Mouse (Mus musculus) layer of hippocampus, adult 9-10 months (tissue): ENCODE measurements at regions not wholly inside any gene's neighbourhood (a gene's known extent, or its start where the extent isn't known, plus 50 kb on each side); places are given as distances from the start of the nearest gene placed in this dataset.
"Not testable (repeated sequence)": the region's sequence is repeated elsewhere in the genome, so short reads cannot be mapped to it uniquely, and the experiment has no call there.

ENCODE experiments used
- DNase-seq: peaks from one replicate; pipeline ENCODE4 v3.0.0; 2022; ENCODE audit warnings: low spot score

DNA sequence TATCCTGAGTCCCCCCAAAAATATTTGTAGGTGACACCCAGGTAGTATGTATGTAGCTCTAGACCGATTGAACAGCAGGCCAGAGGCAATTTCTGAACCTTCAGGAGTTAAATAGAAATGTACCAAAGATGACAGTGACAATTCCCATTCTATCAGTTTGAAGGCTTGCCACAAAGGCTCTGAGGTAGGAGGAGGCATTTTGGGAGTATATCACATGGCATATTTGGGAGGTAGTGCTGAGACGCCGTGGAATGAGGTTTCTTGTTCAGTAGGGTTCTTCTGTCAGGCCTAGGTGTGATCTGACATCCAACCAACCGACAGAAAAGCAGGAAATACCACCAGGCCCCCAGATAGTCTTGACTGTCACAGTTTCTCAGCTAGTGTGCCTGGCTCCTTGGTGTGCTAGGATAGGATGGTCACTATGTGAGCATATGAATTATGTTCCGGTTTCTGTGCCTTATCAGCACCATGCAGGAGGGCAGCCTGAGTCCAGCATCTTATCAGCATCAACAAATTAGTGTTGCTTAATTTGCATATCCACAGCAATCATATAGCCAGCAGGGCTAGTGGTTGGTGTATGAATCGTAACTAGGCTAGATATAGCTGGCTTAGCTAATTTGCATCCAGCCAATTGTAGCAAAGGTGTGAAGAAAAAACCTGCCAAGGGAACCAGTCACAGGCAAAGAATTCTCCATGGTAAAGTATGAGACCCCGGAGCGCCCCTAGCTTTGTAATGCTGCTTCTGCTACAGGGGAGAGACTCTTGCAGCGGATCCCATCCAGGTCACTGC is 136.3 kb upstream of the Bcor start:
- no peak for DNase-seq

DNA sequence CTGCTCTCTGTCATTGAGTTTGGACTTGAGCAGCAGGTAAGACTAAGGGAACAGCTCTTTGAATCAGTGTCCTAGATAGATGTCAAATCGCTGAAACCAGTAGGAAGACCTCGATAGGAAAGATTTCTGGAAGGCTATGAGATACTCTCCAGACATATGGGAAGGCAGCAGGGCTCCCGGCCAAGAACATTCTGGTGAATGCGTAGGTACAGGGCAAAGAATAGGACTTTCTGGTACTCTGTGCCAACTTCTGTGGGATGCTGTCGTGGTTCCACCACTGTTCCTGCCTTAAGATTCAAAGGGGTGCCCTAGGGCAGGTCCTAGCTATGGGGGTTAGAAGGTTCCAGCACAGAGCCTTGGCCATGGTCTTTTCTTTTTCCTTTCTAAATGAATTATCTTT is 138.5 kb upstream of the Bcor start:
- no peak for DNase-seq

- no peak for DNase-seq
These were observed 139.1 kb upstream of the Bcor start for GRCm38 (mm10) chrX:12299236-12299635.

- DNase-seq = no peak
These were observed 144.5 kb upstream of the Bcor start for GRCm38 (mm10) chrX:12304678-12305077.

GRCm38 (mm10) chrX:12306940-12307339 is 146.8 kb upstream of the Bcor start:
- no peak for DNase-seq

- no peak for DNase-seq
These were observed 152.4 kb upstream of the Bcor start for GRCm38 (mm10) chrX:12312534-12312933.

GRCm38 (mm10) chrX:12315658-12316057 is 155.5 kb upstream of the Bcor start:
- no peak for DNase-seq

GRCm38 (mm10) chrX:12317488-12317887 is 157.3 kb upstream of the Bcor start:
- DNase-seq = not testable (repeated sequence)

- DNase-seq = no peak
These were observed 158.9 kb upstream of the Bcor start for GRCm38 (mm10) chrX:12318848-12319651.

GRCm38 (mm10) chrX:12322453-12322852 is 162.3 kb upstream of the Bcor start:
- no peak for DNase-seq

DNA sequence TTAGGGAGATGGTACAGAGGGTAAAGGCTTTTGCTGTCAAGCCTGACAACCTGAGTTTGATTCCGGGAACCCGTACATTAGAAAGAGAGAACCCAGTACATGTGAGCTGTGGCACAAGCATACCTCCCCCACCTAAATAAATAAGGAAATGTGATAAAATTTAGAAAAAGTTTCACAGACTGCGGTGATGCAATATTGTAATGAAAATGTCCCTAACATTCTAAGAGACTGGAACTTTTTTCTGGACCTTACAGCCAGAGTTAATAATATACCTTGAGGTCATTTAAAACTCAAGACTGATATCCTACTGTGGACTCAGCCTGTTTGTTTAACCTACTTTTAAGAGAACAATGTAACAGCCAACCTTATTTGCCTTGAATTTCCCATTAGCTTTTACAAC is 163.1 kb upstream of the Bcor start:
- no peak for DNase-seq

- DNase-seq = no peak
These were observed 163.7 kb upstream of the Bcor start for GRCm38 (mm10) chrX:12323812-12324211.

DNA sequence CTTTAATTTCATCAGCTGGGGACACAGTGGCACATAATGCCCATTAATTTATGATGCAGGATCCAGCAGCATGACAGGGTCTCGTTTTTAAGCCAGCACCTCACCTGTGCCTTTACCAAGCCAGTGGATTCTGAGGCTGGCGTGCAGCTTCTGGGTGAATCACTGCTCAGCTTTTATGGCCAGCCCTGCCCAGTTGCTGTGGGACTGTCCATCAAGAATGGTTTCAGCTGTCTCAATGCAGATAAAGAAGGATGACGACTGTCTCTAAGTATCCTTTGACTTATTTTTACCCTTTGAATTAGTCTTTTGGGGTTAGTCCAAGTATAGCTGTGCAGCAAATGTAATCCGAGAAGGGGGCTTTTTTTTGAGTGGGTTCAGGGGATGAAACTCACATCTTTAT is 167.3 kb upstream of the Bcor start:
- no peak for DNase-seq

DNA sequence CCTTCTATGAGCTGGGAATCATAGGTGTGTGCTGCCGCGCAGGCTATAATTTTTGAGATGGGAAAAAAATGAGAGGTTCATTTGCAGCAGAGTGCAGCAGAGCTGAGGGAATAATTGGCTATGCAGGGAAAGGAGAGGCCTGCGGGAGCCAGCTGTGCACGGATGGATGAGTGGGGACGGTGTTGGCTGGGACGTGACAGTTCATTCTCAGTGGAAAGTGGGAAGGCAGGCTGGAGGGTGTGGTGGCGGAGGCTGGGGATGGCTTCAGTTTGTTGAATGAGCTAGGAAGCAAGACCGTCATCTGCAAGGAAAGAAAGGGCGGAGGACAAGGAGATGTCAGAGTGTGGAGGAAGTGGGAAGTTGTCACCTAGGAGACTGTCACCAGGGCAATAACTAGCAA is 180.4 kb upstream of the Bcor start:
- DNase-seq = no peak

DNA sequence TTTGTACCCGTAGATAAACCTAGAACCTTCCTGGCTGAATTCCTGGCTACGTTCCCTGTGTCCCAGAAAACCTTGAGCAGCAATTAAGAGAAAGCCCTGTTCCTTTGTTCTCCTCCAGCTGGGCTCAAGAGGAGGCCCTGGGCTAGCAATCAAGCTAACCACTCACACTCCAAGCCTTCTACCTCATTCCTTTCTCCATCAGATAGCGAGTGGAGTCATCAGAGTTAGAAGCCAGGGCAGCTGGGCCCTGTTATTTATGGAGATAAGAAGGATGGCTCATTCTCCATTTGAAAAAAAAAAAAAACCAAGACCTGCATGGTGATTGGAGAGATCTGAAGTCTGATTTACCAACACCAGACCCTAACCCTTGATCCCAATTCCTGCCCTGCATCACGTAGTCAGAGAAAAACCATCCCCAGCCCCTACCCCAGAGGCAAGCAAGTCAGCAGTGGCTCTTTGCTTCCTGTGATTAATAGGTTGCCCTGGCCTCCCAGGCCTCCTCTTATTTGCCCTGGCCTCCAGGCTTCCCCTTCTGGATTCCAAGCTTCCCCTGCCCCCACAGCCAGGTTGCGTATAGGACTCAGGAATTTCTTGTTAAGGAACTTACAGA is 181.3 kb upstream of the Bcor start:
- DNase-seq = no peak

- DNase-seq = no peak
These were observed 184.8 kb upstream of the Bcor start for GRCm38 (mm10) chrX:12344805-12345555.

GRCm38 (mm10) chrX:12346856-12347255 is 186.7 kb upstream of the Bcor start:
- DNase-seq = no peak

GRCm38 (mm10) chrX:12348117-12348516 is 188.0 kb upstream of the Bcor start:
- DNase-seq = no peak

DNA sequence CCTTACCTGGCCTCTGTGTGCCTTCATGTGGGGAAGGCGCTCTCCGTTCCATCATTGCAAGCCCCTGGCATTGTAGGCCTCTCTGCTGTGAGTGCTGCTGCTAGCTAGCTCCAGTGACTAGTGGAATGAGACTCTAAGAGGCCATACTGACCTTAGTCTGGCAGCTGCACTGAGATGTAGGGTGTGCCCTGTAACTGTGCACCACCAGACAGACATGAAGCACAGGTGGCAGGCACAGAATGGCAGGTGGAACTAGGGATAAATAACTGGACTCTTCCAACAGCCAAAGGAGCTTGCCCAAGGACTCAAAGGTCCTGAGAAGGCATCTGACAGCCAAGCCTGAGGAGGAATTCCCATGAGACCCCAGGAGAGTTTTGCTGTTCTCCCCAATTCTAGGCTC is 194.7 kb upstream of the Bcor start:
- no peak for DNase-seq

GRCm38 (mm10) chrX:12358026-12358425 is 197.9 kb upstream of the Bcor start:
- no peak for DNase-seq

DNA sequence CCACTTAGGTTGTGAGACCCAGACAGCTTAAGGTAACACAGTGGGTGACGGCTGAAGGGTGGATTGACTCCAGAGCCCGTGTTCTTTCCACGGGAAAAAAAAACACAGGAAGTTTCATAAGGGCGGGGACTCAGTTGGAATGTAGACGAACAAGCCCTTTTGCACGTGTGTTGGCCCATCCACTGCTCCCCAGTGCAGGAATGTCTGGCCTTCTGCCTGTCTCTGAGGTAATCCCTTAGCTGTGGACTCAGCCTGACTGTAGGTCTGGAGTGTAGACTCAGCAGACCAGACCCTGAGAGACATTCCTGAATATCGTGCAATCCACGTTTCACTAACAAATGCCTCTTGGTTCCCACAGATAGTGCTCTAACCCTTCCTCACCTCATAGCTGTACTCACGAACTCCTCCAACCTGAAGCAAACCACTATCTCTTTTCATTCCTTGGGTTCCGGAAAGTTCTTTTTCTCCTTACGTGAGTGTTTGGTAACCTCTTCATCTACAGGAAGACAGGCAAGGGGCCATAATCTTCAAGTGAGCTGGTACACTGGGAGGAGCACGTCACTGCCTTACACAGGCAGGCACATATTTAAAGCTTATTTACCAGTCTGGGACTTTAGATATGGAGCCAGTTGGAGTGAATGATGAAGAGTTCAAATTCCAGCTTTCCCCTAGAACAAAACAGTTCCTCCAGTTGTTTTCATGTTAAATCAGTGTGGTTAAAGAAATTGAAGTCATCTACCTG is 205.6 kb upstream of the Bcor start:
- no peak for DNase-seq

- DNase-seq = no peak
These were observed 206.6 kb upstream of the Bcor start for GRCm38 (mm10) chrX:12366801-12367200.
